Mouse (Mus musculus): ENCODE results near the gene Ankrd66. TPM values are rescaled to one million over a fixed set of nuclear protein-coding genes. Genes with fewer than 3 reads are reported as not detected.

Ankrd66 gene
- not detected for polyA plus RNA-seq (2017; shearing (Covaris generic))

GRCm38 (mm10) chr17:43543539-43543938, at the start of gene Ankrd66:
TSS of gene Ankrd66 (minus strand) at chr17:43543639.

DNA sequence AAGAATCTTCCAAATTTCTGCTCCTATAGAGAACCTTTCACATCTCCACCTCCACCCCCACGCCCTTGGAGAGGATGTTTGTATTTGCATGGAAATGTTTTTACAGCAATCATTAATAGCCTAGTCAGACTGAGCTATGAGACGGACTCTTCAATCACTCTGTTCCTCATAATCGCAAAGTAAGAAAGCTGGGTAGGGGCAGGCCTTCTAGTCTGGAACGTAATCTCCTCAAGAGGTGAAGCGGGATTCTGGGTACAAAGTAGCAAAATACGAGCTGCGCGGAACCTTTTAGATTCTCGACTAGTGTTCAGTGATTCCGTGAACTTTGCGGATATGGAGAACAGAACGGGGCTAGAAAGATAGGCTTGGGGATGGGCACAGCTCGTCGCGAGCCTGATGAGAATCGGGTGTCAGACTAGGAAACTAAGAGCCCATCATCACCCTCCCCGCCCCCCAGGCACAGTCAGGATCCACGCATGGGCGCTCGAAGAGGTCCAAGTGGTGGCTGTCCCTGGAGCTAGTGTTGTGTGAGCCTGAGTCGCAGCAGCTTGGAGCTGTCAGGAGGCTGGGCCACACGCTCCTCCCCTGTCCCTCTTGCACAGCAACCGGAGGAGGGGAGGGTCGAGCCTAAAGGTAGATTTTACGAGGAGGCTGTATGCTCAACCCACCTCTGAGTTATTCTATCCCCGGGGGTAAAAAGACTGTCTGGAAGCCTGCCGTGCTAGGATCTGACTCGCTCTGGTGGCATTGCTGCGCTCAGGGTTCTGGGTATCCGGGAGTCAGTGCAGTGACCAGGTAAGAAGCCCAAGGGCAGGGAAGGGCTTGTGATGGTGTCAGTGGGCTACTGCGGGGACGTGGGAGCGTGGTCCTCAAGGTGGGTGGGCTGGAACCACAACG, 24.8 kb upstream of the Ankrd66 start, which contains the start of gene Pla2g7:
Gene Pla2g7 (plus strand): TSS at position 107 of the 897 bp plus-strand sequence.

GRCm38 (mm10) chr17:43502592-43502991, 40.8 kb downstream of the Ankrd66 start, which contains the start of gene Mep1a:
TSS of gene Mep1a (minus strand) at chr17:43502812.

Other genes with a start within 250 kb of the Ankrd66 start
- gene Adgrf5, start 183.2 kb downstream of the Ankrd66 start, polyA plus RNA-seq (2017; shearing (Covaris generic)), result not detected
- gene Mep1a, start 40.8 kb downstream of the Ankrd66 start, polyA plus RNA-seq (2017; shearing (Covaris generic)), result not detected
- not detected for gene Pla2g7, start 24.5 kb upstream of the Ankrd66 start, polyA plus RNA-seq (2017; shearing (Covaris generic))
- gene Tdrd6, start 86.7 kb upstream of the Ankrd66 start, polyA plus RNA-seq (2017; shearing (Covaris generic)), result not detected
- 10.3 TPM for gene Slc25a27, start 123.6 kb upstream of the Ankrd66 start, polyA plus RNA-seq (2017; shearing (Covaris generic))
- 1.6 TPM for gene Cyp39a1, start 123.8 kb upstream of the Ankrd66 start, polyA plus RNA-seq (2017; shearing (Covaris generic))